Mouse (Mus musculus) ES-Bruce4 (cell line): Measurements from ENCODE around the gene Gpr142. TPM values are rescaled to one million over a fixed set of nuclear protein-coding genes. Genes with fewer than 3 reads are reported as not detected.

Source experiments
- H3K27ac ChIP-seq: 2 replicates; pipeline ENCODE4 v1.5.1; 2012; ENCODE audit warnings: low read length, inconsistent platforms; ENCODE audit not compliant: insufficient read depth
- H3K27me3 ChIP-seq: 2 replicates; pipeline ENCODE4 v1.6.1; 2012; ENCODE audit warnings: mild to moderate bottlenecking, low read length, inconsistent platforms; ENCODE audit not compliant: control insufficient read depth, poor library complexity, insufficient read depth, severe bottlenecking
- H3K36me3 ChIP-seq: 2 replicates; pipeline ENCODE4 v1.6.1; 2012; ENCODE audit warnings: inconsistent platforms, mild to moderate bottlenecking, low read length, moderate library complexity; ENCODE audit not compliant: control insufficient read depth, poor library complexity, insufficient read depth, severe bottlenecking
- H3K4me1 ChIP-seq: one replicate; pipeline ENCODE4 v1.8.1; 2011; ENCODE audit warnings: low read length; ENCODE audit not compliant: control insufficient read depth, insufficient read depth
- H3K4me3 ChIP-seq: 2 replicates; pipeline ENCODE4 v1.5.1; 2011; ENCODE audit warnings: low read depth, mild to moderate bottlenecking, low read length
- H3K9ac ChIP-seq: 2 replicates; pipeline ENCODE4 v1.6.1; 2012; ENCODE audit warnings: low read depth, mild to moderate bottlenecking, inconsistent platforms; ENCODE audit not compliant: poor library complexity, severe bottlenecking
- H3K9me3 ChIP-seq: replicated peaks from 2 replicates; pipeline ENCODE4 v1.6.1; 2012; ENCODE audit warnings: mild to moderate bottlenecking, low read length, inconsistent platforms; ENCODE audit not compliant: control insufficient read depth, poor library complexity, insufficient read depth, severe bottlenecking
- CTCF ChIP-seq: IDR thresholded peaks from one replicate; pipeline ENCODE4 v1.8.1; 2011; ENCODE audit warnings: low read depth, low read length
- EP300 ChIP-seq: IDR thresholded peaks from 2 replicates; pipeline ENCODE4 v1.6.1; 2011; ENCODE audit warnings: low read depth, low read length; ENCODE audit not compliant: insufficient read depth
- POLR2A ChIP-seq: IDR thresholded peaks from one replicate; pipeline ENCODE4 v1.8.1; 2011; ENCODE audit warnings: low read length; ENCODE audit not compliant: insufficient read depth
- polyA plus RNA-seq: library from polyadenylated mRNA; stranded (reverse); fragments of >200 nt; gene quantifications from 2 replicates; pipeline ENCODE4 v1.2.4, GENCODE M21; 2011; ENCODE audit warnings: low read depth; ENCODE audit not compliant: missing spikeins, insufficient read depth, insufficient read length

Gene Gpr142
- polyA plus RNA-seq, 1 experiment = not detected

DNA sequence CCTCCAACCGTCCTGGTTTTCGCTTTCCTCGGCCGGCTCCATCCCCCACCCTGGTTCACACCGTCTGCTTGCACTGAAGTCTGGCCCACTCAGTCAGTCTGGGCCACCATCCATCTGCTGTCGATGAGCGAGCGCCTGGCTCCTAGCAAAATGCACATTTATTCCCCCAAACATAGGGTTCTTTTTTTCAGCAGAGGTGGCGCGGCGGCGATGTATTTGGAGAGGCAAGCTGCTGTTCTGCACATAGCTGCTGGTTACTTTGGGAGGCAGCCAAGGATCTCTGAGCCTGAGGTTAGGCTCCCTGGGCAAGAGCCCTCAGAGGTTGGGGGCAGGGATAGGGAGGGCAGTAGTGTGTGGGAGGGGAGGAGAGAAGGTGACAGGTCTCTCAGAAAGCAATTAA, 24.0 kb downstream of the Gpr142 start:
- Histone ChIP-seq H3K9me3 (no peaks in the 10 kb centered on the region; the same call in 1 of the 2 replicates), H3K4me1 (peaks cover 11% of the 10 kb centered on the region), H3K27ac (peak overlapping the region; percentile 78), H3K27me3 (no peaks in the 10 kb centered on the region), H3K36me3 (no peaks in the 10 kb centered on the region), H3K9ac (0 out of 2 replicates have a peak overlapping the region, but pooled peaks have one; percentile 4), H3K4me3 (0 out of 2 replicates have a peak overlapping the region, but pooled peaks have one; percentile 18)
- TF ChIP-seq CTCF (no peak), POLR2A (no peak), EP300 (peak; percentile 67; the same call in 1 of the 2 replicates)

DNA sequence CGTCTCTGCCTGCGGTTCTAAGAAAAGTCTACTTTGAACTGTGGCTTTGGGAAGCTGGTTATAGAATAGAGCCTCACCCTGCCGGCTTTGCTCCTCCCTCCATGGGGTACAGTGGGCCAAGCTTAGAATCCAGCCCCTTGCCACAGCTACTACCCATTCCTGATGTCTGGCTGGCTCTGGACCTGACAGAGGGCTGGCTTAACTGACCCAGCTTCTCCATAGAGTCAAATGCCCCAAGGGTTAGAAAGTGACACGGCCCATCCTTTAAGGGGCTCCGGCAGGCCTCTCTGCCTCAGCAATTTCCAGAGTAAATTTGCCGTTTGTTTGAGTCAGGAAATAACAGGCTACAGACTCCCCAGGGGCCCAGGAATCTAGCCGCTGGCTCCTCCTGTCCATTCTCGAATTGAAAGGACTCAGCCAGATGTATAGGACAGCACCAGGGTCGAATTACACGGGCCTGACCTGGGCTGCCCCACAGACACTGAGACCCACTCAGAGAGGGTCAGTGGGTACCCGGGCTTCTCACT, 24.5 kb downstream of the Gpr142 start:
- peak overlapping the region; percentile 78 for H3K27ac ChIP-seq
- peak overlapping the region; percentile 4; the same call in 1 of the 2 replicates for H3K9ac ChIP-seq
- no peaks in the 10 kb centered on the region; the same call in 1 of the 2 replicates for H3K9me3 ChIP-seq
- H3K4me3 ChIP-seq = 0 out of 2 replicates have a peak overlapping the region, but pooled peaks have one; percentile 4
- TF ChIP-seq POLR2A (no peak), EP300 (peak; percentile 49; the same call in 1 of the 2 replicates), CTCF (no peak)
- peaks cover 11% of the 10 kb centered on the region for H3K4me1 ChIP-seq
- H3K27me3 ChIP-seq = no peaks in the 10 kb centered on the region
- H3K36me3 ChIP-seq = no peaks in the 10 kb centered on the region

DNA sequence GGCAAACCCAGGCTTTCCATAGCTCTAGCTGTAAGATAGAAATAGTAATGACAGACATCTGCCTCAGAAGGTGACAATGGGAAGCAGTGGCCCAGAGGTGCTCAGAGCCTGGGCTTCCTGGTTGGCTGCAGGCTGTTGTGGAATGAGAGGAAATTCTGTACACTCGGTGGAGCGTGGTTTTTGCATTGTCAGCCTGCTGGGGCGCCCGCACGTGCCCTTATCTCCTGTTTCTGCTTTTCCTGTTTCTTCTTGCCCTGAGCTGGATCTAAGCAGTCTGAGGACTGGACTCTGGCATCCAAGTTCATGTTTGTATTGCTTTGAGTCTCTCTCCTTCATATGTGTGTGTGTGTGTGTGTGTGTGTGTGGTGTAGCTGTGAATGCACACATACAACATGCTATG, 28.0 kb downstream of the Gpr142 start:
- Histone ChIP-seq H3K9ac (no peak overlapping the region), H3K36me3 (no peaks in the 10 kb centered on the region), H3K9me3 (no peaks in the 10 kb centered on the region; the same call in 1 of the 2 replicates), H3K27ac (no peak overlapping the region), H3K4me1 (peaks cover 9% of the 10 kb centered on the region), H3K27me3 (no peaks in the 10 kb centered on the region), H3K4me3 (no peak overlapping the region)
- no peak for TF ChIP-seq CTCF
- TF ChIP-seq POLR2A = no peak
- no peak for TF ChIP-seq EP300

DNA sequence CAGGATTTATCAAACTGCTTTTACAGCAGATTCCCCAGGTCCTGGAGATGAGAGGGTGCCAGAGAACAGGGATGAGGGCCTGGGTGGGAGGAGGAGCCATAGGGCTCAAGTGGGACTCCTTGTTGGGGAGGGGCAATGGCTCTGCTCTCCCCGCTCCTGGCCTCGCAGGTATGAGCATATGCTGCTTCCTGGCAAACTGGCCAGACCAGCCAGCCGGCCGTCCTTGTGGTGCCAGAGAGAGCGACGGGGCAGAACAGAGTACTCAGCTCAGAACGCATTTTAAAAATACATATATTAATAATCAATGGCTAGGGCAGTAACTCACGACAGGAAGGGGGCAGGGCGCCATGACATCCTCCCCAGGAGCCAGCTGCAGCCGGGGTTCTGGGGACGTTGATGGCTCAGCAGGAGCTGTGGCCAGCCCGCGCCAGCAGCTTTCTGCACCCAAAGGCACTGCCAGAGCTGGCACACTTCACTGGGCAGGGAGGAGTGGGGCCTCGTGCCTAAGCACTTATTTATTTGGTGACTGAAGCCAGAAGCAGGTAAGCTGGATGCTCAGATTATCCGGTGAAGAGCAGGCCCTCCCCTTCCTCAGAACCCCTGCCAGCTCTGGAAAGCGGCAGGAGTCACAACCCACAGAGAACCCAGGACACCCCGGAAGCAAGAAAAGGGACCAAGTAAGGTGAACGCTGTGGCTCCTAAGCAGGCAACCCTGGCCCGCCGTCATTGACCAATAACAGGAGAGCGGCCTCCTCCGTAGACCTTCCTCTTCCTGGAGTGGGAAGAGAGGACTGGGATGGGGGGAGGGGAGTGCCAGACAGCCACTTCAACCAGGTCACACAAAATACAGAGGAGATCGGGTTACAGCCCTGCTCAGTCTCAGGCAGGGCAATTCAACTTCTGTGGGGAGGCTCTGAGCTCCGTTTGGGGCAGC, 31.0 kb downstream of the Gpr142 start:
- peak overlapping the region; percentile 88 for H3K27ac ChIP-seq
- peak overlapping the region; percentile 80 for H3K9ac ChIP-seq
- no peaks in the 10 kb centered on the region for H3K9me3 ChIP-seq
- H3K4me1 ChIP-seq = peaks cover 2% of the 10 kb centered on the region
- H3K4me3 ChIP-seq = peak overlapping the region; percentile 67
- no peaks in the 10 kb centered on the region for H3K27me3 ChIP-seq
- H3K36me3 ChIP-seq = no peaks in the 10 kb centered on the region
- no peak for TF ChIP-seq POLR2A
- TF ChIP-seq EP300 = peak; percentile 55; the same call in 1 of the 2 replicates
- no peak for TF ChIP-seq CTCF

DNA sequence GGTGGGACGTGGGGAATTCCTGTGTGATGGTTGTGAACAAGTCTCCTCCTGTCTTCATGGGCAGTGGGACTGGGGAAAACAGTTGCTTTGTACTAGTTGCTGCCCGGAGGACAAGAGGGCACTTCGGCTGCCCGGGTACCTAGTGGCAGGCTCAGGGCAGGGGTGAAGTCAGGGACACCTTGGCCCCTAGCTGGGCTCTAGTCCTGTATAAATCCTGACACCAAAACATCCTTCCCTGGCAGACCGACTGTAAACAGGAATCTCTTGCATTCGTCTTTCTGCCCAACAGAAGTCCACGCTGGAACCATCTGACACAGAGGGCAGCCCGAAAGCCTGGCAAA, 31.7 kb downstream of the Gpr142 start:
- no peaks in the 10 kb centered on the region for H3K27me3 ChIP-seq
- peak overlapping the region; percentile 67 for H3K4me3 ChIP-seq
- peak overlapping the region; percentile 88 for H3K27ac ChIP-seq
- no peaks in the 10 kb centered on the region for H3K36me3 ChIP-seq
- TF ChIP-seq POLR2A = no peak
- no peak for TF ChIP-seq CTCF
- no peak for TF ChIP-seq EP300
- peak overlapping the region; percentile 80 for H3K9ac ChIP-seq
- peaks cover 2% of the 10 kb centered on the region for H3K4me1 ChIP-seq
- no peaks in the 10 kb centered on the region for H3K9me3 ChIP-seq

DNA sequence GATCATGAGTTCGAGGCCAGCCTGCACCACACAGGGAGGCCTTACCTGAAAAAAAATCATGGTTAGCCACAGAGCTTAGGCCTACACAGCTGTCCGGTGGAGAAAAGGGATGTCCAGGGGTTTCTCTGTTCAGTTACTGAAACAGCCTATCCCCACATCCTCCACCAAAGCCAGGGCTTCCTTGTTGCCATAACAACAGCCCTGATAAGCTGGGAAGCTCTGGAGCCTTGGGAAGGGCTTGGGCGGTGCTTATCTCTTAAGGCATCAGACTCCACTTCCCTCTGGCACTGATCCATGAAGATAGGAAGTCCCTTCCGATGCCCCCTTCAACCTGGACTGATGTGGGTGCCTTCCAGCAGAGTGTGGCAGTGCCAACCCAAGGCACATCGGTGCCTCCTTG, 34.4 kb downstream of the Gpr142 start:
- Histone ChIP-seq H3K4me1 (peaks cover 4% of the 10 kb centered on the region), H3K9ac (no peak overlapping the region), H3K4me3 (no peak overlapping the region), H3K9me3 (no peaks in the 10 kb centered on the region), H3K27ac (no peak overlapping the region), H3K27me3 (no peaks in the 10 kb centered on the region), H3K36me3 (no peaks in the 10 kb centered on the region)
- TF ChIP-seq EP300 (no peak), CTCF (no peak), POLR2A (no peak)
